In the genomic region with DNA sequence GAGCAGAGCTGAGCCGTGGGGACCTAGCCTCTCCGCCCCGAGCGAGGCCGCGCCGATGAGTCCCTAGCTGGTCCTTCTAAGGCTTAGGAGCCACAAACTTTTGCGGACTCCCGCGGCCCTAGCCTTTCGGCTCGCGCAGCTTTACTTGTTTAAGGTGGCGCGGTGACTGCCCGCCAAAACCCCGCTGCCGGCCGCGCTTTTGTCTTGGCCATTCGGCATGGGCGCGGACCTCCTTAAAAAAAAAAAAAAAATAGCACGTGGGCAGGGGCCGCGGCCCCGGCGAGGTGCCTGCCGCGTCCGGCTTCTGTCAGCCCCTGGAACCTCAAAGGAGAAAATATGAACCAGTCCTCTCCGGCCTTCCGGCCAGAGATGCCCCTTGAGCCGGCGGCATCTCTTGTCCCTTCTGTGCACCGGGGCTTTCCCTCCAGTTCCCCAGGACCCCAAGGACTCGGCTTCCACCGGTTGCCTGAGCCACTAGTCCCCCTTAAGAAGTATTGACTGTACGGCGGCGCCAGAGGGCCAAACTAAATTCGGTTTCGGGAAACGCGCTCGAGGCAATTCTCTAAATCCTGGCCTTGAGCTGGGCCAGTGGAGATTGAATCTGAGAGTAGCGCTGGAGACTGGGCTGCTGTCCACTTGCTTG, we compare ENCODE assay signal across 8 mouse cellular contexts. TPM values are rescaled to one million over a fixed set of nuclear protein-coding genes. Genes with fewer than 3 reads are reported as not detected.
DNase-seq lines count a peak whose midpoint lies in the region; ATAC-seq lines count a peak whose summit lies in the region.

No protein-coding gene starts in this region.

- H3K27me3 ChIP-seq in hindbrain, embryonic 14.5 days (ENCODE audit: control insufficient read depth, insufficient read depth, low read length), result peaks cover 68% of the 10 kb centered on the region

- H3K27ac ChIP-seq in hindbrain, embryonic 14.5 days, result peak overlapping the region; percentile 72

- H3K4me1 ChIP-seq in hindbrain, embryonic 14.5 days (replicated peaks; ENCODE audit: control insufficient read depth, insufficient read depth, low read length), result peaks cover 23% of the 10 kb centered on the region

- H3K9ac ChIP-seq in hindbrain, embryonic 14.5 days, result peak overlapping the region; percentile 57

- peak; percentile 95 for DNase-seq in Muller cell, postnatal 12 days (ENCODE audit: inconsistent ontology term)
- DNase-seq in cerebellum, adult 9-11 months, result peak; percentile 90
- peak; percentile 93 to 94 for DNase-seq in frontal cortex, postnatal 25 days (ENCODE audit: low spot score in 2 of 2)
- peak; percentile 90 for DNase-seq in hindbrain, embryonic 14.5 days (ENCODE audit: low spot score)
- DNase-seq in layer of hippocampus, postnatal 36 days, result peak; percentile 92 to 93
- peak; percentile 93 for DNase-seq in lung, postnatal 25 days (ENCODE audit: low spot score)
- peak; percentile 96 for DNase-seq in retina, embryonic 14.5 days (ENCODE audit: low spot score)
- DNase-seq in thymus, postnatal 36 days, result peak; percentile 76

- H3K4me3 ChIP-seq in hindbrain, embryonic 14.5 days (replicated peaks; ENCODE audit: low read length), result peak overlapping the region; percentile 62

- WGBS in hindbrain, embryonic 14.5 days, result 0% methylated on average over 47 of the region's 47 CpGs

- peak overlapping the region; percentile 96 for H3K4me2 ChIP-seq in hindbrain, embryonic 14.5 days (replicated peaks)

- ATAC-seq in hindbrain, embryonic 14.5 days (ENCODE audit: low FRiP score), result peak; percentile 75

- no peaks in the 10 kb centered on the region for H3K9me3 ChIP-seq in hindbrain, embryonic 14.5 days (ENCODE audit: control insufficient read depth, low read length)

- no peaks in the 10 kb centered on the region for H3K36me3 ChIP-seq in hindbrain, embryonic 14.5 days (replicated peaks; ENCODE audit: control insufficient read depth, insufficient read depth)

RNA-seq across cellular contexts. Expression of gene Satb2, which starts 5.4 kb away (rescaled TPM):
- polyA plus RNA-seq in hindbrain, embryonic 14.5 days (2014; fragmentation: Nextera tagmentation; extraction: Ambion mirVana), result 0.96 and 1.2 TPM in 2 replicates
- total RNA-seq in layer of hippocampus, postnatal 36 days (2021), result 10 to 100 TPM; 16.4 to 17.7 TPM

Comparison
In these comparisons a context has a peak if more than half of its experiments do, and no peak if none do; other contexts are left out.
1. Peak in every context shown above with its lines: DNase-seq, ATAC-seq, H3K4me3 ChIP-seq and H3K27ac ChIP-seq.